Mouse (Mus musculus): ENCODE results near the gene Ackr2. TPM values are rescaled to one million over a fixed set of nuclear protein-coding genes. Genes with fewer than 3 reads are reported as not detected.

Ackr2 gene
- polyA plus RNA-seq, 1 experiment: 1.1 TPM

DNA sequence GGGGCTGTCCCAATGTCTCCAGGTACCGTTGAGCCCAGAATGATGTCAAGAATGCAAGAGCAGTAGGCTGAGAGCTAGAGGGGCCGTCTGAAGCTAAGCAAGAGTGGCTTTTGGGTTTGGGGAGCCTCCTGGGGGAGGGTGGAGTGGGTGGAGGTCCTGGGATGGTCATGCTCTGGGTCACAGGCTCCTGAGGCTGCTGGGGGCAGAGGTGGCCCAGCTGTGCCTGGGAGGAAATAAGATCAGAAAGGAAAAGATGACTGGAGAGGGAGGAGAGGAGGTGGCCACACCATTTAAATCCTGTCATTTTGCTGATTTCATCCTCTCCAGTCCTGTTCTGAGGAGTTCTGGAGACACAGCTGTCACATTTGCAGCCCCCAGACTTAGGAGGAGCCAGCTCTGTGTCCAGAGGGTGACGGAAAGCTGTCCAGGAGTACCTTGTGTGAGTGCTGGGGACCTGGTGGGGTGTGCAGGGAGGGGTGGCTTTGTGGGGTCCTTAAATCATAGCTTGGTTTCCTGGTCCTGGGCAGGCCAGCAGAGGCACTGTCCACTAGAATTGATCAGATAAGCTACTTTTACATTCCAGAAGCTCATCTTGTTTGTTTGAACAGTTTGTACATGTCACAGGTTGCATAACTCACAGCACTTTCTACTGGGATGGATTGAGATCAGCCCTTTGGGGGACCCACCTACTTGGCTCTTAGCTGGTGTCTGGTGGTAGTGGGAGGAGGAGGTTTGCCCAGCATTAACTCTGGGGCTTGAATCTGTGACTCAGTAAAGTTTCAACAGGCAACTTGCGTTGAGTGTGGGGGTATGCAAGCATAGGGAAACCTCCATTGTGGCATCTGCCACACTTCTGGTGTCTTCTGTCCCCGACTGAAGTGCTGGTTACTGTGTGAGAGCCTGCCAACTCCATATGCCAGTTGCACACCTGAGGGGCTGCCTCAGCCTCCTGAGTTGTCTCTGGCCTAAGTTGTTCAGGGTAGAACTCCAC, 3.9 kb downstream of the Ackr2 start:
- no peaks in the 10 kb centered on the region for H3K4me1 ChIP-seq (ENCODE audit: control insufficient read depth, insufficient read depth, low read length)
- H3K27me3 ChIP-seq (replicated peaks; ENCODE audit: control insufficient read depth, insufficient read depth, low read length): no peaks in the 10 kb centered on the region
- no peaks in the 10 kb centered on the region for H3K36me3 ChIP-seq (ENCODE audit: control insufficient read depth, insufficient read depth, low read length)
- no peak overlapping the region for H3K27ac ChIP-seq (ENCODE audit: insufficient read depth, low read depth, low read length)
- no peak for DNase-seq
- no peak; the same call in 1 of the 2 replicates for TF ChIP-seq CTCF (conservative IDR thresholded peaks at IDR 0.05; ENCODE audit: insufficient read depth, insufficient read length, low read depth, low read length)
- no peak for TF ChIP-seq POLR2A (IDR thresholded peaks at IDR 0.05; ENCODE audit: low read depth, low read length)
- WGBS: 69% methylated on average over 5 of the region's 5 CpGs
- H3K4me3 ChIP-seq (ENCODE audit: insufficient read depth, low read depth, low read length): no peak overlapping the region

DNA sequence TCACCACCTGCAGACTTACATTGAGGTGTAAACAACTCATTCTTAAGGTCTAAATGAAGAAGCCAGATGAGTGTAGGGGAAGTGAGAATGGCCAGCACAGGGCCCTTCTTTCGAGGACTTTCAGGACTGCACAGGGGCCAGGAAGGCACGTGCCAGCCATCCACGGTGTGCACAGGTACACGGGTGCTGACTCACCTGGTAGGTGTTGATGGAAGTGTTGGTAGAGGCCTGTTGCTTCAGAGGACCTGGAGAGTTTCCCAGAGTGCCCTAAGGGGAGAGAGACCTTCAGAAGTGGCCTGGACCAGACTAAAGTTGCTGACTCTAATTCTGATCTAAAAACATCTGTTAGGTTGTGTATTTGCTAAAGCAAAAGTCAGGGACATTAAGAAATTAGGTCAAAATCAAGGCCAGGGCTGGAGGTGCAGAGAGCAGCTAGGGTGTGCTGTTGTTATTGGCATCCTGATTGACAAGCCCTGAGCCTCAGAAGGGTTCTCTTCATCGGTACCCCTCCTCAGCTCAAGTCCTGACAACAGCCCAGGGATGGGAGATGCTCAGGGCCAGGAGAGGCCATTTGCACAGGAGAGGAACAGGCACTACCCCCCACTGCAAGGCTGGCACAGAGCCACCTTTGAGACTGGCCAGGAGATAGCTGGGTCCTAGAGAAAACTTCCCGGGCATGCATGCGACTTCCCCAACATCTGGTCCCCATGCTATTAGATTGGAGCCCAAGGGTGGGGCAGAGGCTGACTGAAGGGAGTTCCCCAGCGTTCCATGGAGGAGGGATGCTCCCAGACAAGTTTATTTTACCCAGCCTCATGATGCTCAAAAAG, 5.5 kb downstream of the Ackr2 start:
- WGBS: 73% methylated on average over 8 of the region's 8 CpGs
- TF ChIP-seq CTCF (conservative IDR thresholded peaks at IDR 0.05; ENCODE audit: insufficient read depth, insufficient read length, low read depth, low read length): no peak; the same call in 1 of the 2 replicates
- no peak for TF ChIP-seq POLR2A (IDR thresholded peaks at IDR 0.05; ENCODE audit: low read depth, low read length)
- peak; percentile 12 for DNase-seq

DNA sequence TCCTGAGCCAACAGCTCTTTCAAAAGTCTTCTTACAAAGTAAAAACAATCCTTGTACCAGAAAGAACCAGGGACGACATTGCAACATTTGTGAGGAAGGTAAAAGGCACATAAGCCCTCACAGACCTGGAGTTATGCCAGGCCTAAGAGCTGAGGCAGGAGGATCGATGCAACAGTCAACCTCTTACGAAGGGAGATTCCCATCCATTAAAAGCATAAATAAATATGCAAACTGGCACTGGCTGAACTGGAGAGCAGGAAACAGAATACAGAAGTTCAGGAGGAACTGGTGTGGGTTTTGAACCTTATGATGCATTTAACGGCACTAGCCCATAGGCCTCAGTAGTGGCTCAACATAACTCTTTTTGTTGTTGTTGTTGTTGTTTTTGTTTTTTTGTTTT, 6.2 kb downstream of the Ackr2 start:
- no peak for TF ChIP-seq POLR2A (IDR thresholded peaks at IDR 0.05; ENCODE audit: low read depth, low read length)
- no peak for TF ChIP-seq CTCF (conservative IDR thresholded peaks at IDR 0.05; ENCODE audit: insufficient read depth, insufficient read length, low read depth, low read length)
- H3K4me3 ChIP-seq (ENCODE audit: insufficient read depth, low read depth, low read length): no peak overlapping the region
- H3K27me3 ChIP-seq (replicated peaks; ENCODE audit: control insufficient read depth, insufficient read depth, low read length): no peaks in the 10 kb centered on the region
- DNase-seq: no peak
- no peaks in the 10 kb centered on the region for H3K36me3 ChIP-seq (ENCODE audit: control insufficient read depth, insufficient read depth, low read length)
- 86% methylated on average over 4 of the region's 4 CpGs for WGBS
- H3K4me1 ChIP-seq (ENCODE audit: control insufficient read depth, insufficient read depth, low read length): no peaks in the 10 kb centered on the region
- H3K27ac ChIP-seq (ENCODE audit: insufficient read depth, low read depth, low read length): no peak overlapping the region

More for the DNA sequence above, 5.5 kb downstream of the Ackr2 start:
- Histone ChIP-seq H3K4me1 (ENCODE audit: control insufficient read depth, insufficient read depth, low read length) (no peaks in the 10 kb centered on the region), H3K4me3 (ENCODE audit: insufficient read depth, low read depth, low read length) (no peak overlapping the region), H3K27ac (ENCODE audit: insufficient read depth, low read depth, low read length) (no peak overlapping the region), H3K36me3 (ENCODE audit: control insufficient read depth, insufficient read depth, low read length) (no peaks in the 10 kb centered on the region), H3K27me3 (replicated peaks; ENCODE audit: control insufficient read depth, insufficient read depth, low read length) (no peaks in the 10 kb centered on the region)

DNA sequence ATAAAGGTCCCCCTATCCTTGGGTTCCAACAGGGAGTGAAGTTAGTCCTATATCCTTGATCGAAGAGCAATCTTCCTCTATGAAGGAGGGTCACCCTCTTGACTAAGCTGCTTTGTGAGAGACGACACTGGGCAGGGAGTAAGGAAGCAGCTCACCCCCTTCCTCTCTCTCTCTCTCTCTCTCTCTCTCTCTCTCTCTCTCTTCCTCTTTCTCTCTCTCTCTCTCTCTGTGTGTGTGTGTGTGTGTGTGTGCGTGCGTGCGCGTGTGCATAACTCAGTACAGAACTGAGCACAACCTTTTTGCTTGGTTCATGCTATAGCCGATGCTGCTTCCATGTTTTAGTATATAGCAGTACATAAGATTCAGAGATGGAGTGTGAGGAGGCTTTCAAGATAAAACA, 6.8 kb downstream of the Ackr2 start:
- WGBS: 92% methylated on average over 7 of the region's 7 CpGs
- H3K36me3 ChIP-seq (ENCODE audit: control insufficient read depth, insufficient read depth, low read length): no peaks in the 10 kb centered on the region
- no peak overlapping the region for H3K4me3 ChIP-seq (ENCODE audit: insufficient read depth, low read depth, low read length)
- H3K27ac ChIP-seq (ENCODE audit: insufficient read depth, low read depth, low read length): no peak overlapping the region
- no peaks in the 10 kb centered on the region for H3K27me3 ChIP-seq (replicated peaks; ENCODE audit: control insufficient read depth, insufficient read depth, low read length)
- no peak for DNase-seq
- no peak for TF ChIP-seq POLR2A (IDR thresholded peaks at IDR 0.05; ENCODE audit: low read depth, low read length)
- TF ChIP-seq CTCF (conservative IDR thresholded peaks at IDR 0.05; ENCODE audit: insufficient read depth, insufficient read length, low read depth, low read length): no peak
- no peaks in the 10 kb centered on the region for H3K4me1 ChIP-seq (ENCODE audit: control insufficient read depth, insufficient read depth, low read length)

DNA sequence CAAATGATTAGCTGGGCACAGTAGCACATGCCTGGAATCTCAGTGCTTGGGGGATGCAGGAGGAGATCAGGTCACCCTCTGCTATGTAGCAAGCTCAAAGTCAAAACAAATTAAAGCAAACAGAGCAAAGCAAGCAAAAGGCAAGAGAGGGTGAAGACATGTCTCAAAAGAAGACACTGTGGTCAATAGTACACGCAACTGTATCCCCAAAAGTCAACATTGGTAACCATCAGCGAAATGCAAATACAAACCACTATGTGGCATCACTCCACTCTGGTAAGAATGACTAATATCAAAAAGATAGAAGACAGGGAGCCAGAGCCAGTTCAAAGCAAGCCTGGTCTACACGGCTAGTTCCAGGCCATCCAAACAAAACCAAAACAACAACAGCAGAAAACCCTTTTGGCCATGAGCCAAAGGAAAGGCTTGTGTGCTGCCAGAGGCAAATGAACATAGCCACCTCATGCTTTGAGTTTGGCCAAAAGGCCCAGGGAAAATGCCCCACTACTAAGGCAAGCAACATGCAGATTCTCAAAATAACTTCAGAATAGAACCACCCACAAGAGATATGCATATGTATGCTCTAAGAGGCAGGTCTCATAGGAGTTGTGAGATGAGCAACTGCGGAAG, 7.5 kb downstream of the Ackr2 start:
- DNase-seq: no peak
- H3K4me1 ChIP-seq (ENCODE audit: control insufficient read depth, insufficient read depth, low read length): no peaks in the 10 kb centered on the region
- no peak overlapping the region for H3K27ac ChIP-seq (ENCODE audit: insufficient read depth, low read depth, low read length)
- no peaks in the 10 kb centered on the region for H3K27me3 ChIP-seq (replicated peaks; ENCODE audit: control insufficient read depth, insufficient read depth, low read length)
- TF ChIP-seq CTCF (conservative IDR thresholded peaks at IDR 0.05; ENCODE audit: insufficient read depth, insufficient read length, low read depth, low read length) (no peak), POLR2A (IDR thresholded peaks at IDR 0.05; ENCODE audit: low read depth, low read length) (no peak)
- no peaks in the 10 kb centered on the region for H3K36me3 ChIP-seq (ENCODE audit: control insufficient read depth, insufficient read depth, low read length)
- no peak overlapping the region for H3K4me3 ChIP-seq (ENCODE audit: insufficient read depth, low read depth, low read length)
- WGBS: 80% methylated on average over 4 of the region's 4 CpGs

DNA sequence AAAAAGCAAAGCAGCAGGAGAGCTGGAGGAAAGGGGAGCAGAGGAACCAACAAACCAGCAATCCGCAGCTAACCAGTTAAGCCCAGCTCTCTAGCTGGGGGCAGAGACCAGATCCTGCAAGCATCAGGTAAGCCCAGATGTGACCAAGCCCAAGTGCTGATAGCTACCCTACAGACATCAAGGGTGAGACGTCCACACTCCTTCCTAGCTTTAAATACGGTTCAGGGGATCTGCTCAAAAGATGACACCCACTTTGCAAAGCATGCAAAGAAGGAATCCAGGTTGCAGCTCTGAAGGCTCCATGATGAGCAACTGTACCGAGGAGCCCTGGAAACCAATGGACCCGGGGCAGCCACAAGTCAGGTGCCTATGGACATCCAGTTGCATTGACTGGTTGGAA, 8.3 kb downstream of the Ackr2 start:
- no peaks in the 10 kb centered on the region for H3K4me1 ChIP-seq (ENCODE audit: control insufficient read depth, insufficient read depth, low read length)

More for the DNA sequence above, 8.3 kb downstream of the Ackr2 start:
- no peaks in the 10 kb centered on the region for H3K27me3 ChIP-seq (replicated peaks; ENCODE audit: control insufficient read depth, insufficient read depth, low read length)
- 84% methylated on average over 5 of the region's 5 CpGs for WGBS
- H3K27ac ChIP-seq (ENCODE audit: insufficient read depth, low read depth, low read length): no peak overlapping the region
- no peaks in the 10 kb centered on the region for H3K36me3 ChIP-seq (ENCODE audit: control insufficient read depth, insufficient read depth, low read length)
- no peak for DNase-seq
- TF ChIP-seq CTCF (conservative IDR thresholded peaks at IDR 0.05; ENCODE audit: insufficient read depth, insufficient read length, low read depth, low read length): no peak
- TF ChIP-seq POLR2A (IDR thresholded peaks at IDR 0.05; ENCODE audit: low read depth, low read length): no peak
- no peak overlapping the region for H3K4me3 ChIP-seq (ENCODE audit: insufficient read depth, low read depth, low read length)

All from kidney, adult 2 months (tissue).